Mouse (Mus musculus) embryonic fibroblast, embryonic 13.5 days (primary cell): ENCODE results near the gene Trp53rkb. TPM values are rescaled to one million over a fixed set of nuclear protein-coding genes. Genes with fewer than 3 reads are reported as not detected.

ENCODE experiments used
- H3K27ac ChIP-seq: 2 replicates; pipeline ENCODE4 v1.5.1; 2012; ENCODE audit warnings: low read length, control low read depth, inconsistent platforms; ENCODE audit not compliant: insufficient read depth
- H3K4me1 ChIP-seq: 2 replicates; pipeline ENCODE4 v1.6.1; 2011; ENCODE audit warnings: low read length; ENCODE audit not compliant: control insufficient read depth, insufficient read depth
- H3K4me3 ChIP-seq: 2 replicates; pipeline ENCODE4 v1.5.1; 2011; ENCODE audit warnings: mild to moderate bottlenecking, control low read depth, low read length; ENCODE audit not compliant: insufficient read depth
- CTCF ChIP-seq: IDR thresholded peaks from 2 replicates; pipeline ENCODE4 v1.5.1; 2011; ENCODE audit warnings: mild to moderate bottlenecking, control low read depth, low read length, moderate library complexity, borderline replicate concordance; ENCODE audit not compliant: insufficient read depth
- POLR2A ChIP-seq: IDR thresholded peaks from 2 replicates; pipeline ENCODE4 v1.6.1; 2011; ENCODE audit warnings: low read depth, mild to moderate bottlenecking, control low read depth, low read length, moderate library complexity
- polyA plus RNA-seq: library from polyadenylated mRNA; stranded (reverse); fragments of >200 nt; gene quantifications from 2 replicates; pipeline ENCODE4 v1.2.4, GENCODE M21; 2011; ENCODE audit warnings: low read depth; ENCODE audit not compliant: missing spikeins, insufficient read length

Gene Trp53rkb
- polyA plus RNA-seq, 1 experiment = 1.3 TPM

DNA sequence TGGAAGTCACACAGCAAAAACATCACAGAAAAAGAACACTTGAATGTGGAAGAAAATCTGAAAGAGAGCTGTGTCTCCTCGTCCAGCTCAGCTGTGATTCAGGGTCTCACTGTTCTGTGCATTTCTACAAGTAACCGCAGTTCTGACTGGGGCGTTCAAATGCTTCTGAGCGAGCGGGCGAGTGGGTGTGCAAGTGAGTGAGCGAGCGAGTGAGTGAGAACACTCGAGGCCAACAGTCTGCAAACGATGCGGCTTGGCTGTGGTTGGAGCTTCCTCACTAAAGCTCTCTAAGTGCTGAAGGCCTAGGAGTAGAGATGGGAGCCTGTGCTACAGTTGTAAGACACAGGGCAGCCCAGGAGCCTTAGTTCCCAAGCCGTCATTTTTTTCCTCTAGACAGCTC lies 36.0 kb downstream of the Trp53rkb start:
- TF ChIP-seq CTCF = no peak
- no peak for TF ChIP-seq POLR2A
- Histone ChIP-seq H3K4me1 (no peaks in the 10 kb centered on the region), H3K4me3 (no peak overlapping the region), H3K27ac (no peak overlapping the region)

DNA sequence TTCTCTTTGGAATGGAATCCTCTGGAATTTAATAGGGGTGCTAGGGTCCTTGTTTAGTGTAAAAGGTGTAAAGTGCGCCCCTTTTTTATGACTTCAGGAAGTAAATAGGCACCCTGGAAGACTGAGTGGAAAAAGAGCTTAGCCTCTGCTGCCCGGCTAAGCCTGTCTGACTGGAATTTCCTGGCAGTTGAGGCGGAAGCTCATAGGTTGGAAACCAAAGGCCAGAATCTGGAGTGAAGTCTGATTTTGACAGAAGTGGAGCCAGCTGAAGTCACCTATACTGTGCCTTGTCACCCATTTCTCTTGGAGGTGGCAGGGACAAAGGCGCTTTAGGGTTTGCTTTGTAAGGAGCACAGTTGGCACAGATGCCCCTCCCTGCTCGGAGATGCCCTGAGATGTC lies 38.0 kb downstream of the Trp53rkb start:
- TF ChIP-seq CTCF (no peak), POLR2A (no peak)
- H3K4me3 ChIP-seq = no peak overlapping the region
- no peaks in the 10 kb centered on the region for H3K4me1 ChIP-seq
- H3K27ac ChIP-seq = no peak overlapping the region

DNA sequence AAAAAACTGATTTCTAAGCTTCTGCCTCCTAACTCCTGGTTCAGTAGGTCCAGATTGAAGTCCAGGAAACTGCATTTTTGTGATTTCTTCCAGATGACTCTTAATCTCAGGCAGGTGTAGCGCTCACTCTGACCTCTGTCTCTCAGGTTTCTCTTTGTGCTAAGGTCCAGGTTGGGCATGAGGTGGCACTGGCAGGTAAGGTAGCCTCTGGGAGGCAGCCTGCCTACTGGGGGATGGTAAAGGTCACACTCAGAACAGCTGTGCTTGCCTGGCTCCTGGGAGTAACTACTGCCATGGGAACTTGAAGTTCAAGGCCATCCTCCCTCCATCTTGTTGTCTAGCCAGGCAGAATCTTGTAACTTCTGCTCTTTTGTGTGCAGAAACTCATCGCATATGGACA lies 41.8 kb downstream of the Trp53rkb start:
- H3K4me1 ChIP-seq = no peaks in the 10 kb centered on the region
- no peak overlapping the region for H3K27ac ChIP-seq
- TF ChIP-seq CTCF = no peak
- TF ChIP-seq POLR2A = no peak
- no peak overlapping the region for H3K4me3 ChIP-seq

DNA sequence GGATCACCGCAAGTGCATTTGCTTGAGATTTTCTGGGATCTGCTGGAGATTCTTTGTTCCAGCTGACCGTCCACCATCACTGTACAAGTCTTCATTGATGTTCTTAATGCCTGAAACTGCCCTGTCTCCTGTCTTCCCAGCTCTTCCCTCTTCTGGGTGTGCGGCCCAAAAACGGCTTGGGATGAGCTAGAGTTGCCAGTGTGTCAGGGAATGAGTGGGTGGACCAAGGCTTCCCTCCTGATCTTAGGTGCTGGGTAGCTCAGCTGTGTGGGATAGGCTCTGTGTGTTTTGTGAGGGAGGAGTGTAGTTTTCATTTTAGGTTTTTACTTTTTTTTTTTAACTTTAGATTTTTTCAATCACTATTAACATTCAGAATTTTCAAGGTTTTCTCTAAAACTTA lies 42.5 kb downstream of the Trp53rkb start:
- no peak for TF ChIP-seq CTCF
- no peak for TF ChIP-seq POLR2A
- Histone ChIP-seq H3K27ac (no peak overlapping the region), H3K4me3 (no peak overlapping the region), H3K4me1 (no peaks in the 10 kb centered on the region)

DNA sequence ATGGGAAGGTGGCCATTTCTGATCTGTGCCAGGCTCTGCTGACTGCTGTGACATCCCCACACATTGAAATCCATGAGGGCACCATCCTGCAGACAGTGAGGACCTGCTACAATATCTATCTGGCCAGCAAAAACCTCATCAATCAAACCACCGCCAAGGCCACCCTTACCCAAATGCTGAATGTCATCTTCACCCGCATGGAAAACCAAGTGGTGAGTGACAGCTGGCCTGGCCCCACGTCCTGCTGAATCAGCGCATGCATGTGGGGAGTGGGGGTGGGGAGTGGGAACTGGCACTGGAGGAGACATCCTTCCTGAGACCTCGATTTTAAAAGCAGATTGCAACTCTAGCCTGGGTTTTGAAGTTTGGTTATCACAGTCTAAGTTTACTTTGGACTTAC lies 43.2 kb downstream of the Trp53rkb start:
- H3K4me3 ChIP-seq = no peak overlapping the region
- H3K27ac ChIP-seq = no peak overlapping the region
- TF ChIP-seq CTCF (no peak), POLR2A (no peak)
- H3K4me1 ChIP-seq = no peaks in the 10 kb centered on the region

DNA sequence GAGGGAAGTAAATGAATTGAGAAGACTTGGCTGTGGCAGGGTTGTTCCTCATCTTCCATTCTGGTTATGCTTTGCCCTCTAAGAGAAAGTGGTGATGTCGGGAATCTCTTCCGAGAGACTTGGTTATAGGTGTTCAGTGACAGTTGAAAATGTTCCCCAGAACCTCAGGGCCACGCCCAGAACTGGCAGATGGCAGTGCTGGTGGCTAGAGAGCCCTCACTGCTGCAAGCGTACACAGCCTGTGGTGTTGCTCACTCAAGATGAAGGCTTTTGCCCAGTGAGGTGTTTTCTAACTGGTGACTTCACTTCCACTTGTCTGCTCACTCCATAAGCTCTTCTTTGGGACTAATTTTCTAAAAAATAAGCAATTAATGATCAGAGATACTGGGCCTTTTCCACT lies 49.5 kb downstream of the Trp53rkb start:
- no peaks in the 10 kb centered on the region for H3K4me1 ChIP-seq
- H3K4me3 ChIP-seq = no peak overlapping the region
- TF ChIP-seq CTCF = no peak
- TF ChIP-seq POLR2A = no peak
- no peak overlapping the region for H3K27ac ChIP-seq

Other genes with a start within 250 kb of the Trp53rkb start
- 2.2 and 2.9 TPM in 2 replicates for gene Prex1, start 78.7 kb upstream of the Trp53rkb start, polyA plus RNA-seq
- 24.9 and 32.3 TPM in 2 replicates for gene Arfgef2, start 13.1 kb downstream of the Trp53rkb start, polyA plus RNA-seq
- gene Cse1l, start 113.5 kb downstream of the Trp53rkb start, polyA plus RNA-seq = 118 and 130 TPM in 2 replicates
- 72.5 and 74.9 TPM in 2 replicates for gene Stau1, start 203.8 kb downstream of the Trp53rkb start, polyA plus RNA-seq
- 29.9 and 31.6 TPM in 2 replicates for gene Ddx27, start 222.7 kb downstream of the Trp53rkb start, polyA plus RNA-seq